Mouse (Mus musculus): ENCODE data around the gene Pigr.

Gene Pigr

GRCm38 (mm10) chr1:130879927-130880326 lies 53.4 kb downstream of the Pigr start:
- DNase-seq, result no peak

DNA sequence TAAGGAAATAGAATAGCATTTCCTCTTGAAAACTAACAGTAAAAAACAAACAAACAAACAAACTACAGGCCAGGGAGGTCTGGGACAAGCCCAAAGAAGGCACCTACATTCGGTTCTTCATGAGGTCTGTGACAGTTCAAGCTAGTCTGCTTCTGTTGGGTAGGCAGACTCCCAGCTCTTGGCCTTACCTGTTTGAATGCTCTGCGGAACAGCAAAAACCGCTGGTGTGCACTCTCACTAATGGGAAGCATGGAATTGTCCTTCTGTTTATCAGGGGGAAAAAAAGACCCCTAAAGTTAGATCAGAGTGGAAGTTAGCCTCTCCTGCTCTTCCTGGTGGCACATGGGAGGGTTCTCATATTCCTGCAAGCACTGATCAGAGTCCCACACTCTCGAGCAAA lies 56.7 kb downstream of the Pigr start:
- no peak for DNase-seq

DNA sequence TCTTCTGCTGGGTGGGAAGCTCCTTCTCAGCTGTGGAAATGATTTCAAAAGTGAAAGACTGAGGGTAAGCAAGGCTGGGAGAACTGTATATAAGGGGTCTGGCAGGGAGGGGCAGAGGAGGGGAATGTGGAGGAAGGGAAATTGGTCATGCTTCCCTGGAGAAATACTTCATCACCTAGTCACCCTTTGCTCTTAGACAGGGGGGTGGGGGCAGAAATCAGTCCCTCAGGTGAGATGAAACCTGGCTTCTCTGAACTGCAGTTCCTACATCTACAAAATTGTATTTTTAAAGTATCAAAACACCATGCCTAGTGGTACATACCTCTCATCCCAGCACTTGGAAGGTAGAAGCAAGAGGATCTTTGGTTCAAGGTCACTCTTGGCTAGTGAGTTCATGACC lies 60.9 kb downstream of the Pigr start, which contains the start of gene Il24:
Il24 (minus strand) TSS at position 101 of the 400 bp plus-strand sequence.
- DNase-seq, result no peak

DNA sequence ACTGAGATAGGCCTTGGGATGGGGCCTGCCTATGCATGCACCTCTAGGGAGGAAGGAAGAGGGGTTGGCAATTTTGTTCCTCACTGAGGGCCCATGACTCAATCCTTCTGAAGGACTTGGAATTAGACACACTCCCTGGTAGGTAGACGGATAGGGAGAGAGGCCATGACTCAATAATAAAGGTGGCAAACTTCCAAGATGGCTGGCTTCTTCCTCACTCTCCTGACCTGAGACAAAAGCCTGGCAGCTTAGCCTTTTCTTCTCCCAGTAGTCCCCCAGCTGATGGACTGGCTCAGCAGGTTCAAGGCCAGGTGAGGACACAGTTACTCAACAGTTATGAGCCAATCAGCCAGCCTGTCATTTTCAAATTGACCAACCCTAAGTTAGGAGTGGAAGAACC lies 66.0 kb downstream of the Pigr start:
- DNase-seq, result no peak

DNA sequence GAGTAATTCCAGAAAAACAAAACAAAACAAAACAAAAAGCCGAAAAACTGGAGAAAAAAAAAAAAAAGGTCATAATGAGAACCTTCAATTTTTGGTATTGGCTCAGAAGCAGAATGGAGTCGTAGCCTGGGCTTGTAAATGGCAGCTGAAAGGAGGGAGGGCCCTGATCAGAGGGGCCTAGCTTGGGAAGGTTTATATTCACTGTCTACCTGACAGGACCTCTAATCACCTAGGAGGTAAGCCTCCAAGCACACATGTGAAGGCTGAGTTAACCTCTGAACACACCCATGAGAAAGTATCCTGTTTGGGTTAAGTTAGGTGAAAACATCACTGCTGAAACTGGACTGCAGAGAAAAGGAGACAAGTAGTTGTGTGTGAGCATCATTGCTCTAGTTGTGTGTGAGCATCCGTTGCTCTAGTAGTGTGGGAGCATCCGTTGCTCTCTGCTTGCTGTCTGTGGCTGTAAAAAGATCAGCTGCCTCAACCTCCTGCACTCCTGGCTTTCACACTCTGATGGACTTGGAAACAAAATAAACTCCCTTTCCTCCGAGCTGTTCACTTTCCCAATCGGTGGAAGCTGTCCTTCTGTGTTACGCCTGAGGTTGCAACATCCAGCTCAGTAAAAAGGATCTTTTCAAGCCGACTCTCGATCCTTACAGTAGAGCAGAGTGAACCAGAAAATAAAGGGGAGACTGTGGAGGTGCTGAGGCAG lies 67.0 kb downstream of the Pigr start:
- DNase-seq, result no peak

- no peak for DNase-seq
Observed at GRCm38 (mm10) chr1:130894468-130894867, 68.0 kb downstream of the Pigr start.
